Mouse (Mus musculus) cerebellum, adult (tissue): ENCODE data around the gene Cntfr.
"Not testable (repeated sequence)": the region's sequence is repeated elsewhere in the genome, so short reads cannot be mapped to it uniquely, and the experiment has no call there.

Experiments used
- ATAC-seq: cut with Nextera tagmentation; 2 replicates; pipeline ENCODE4 v1.9.2; 2017; ENCODE audit warnings: mild to moderate bottlenecking, moderate library complexity, mixed read lengths; ENCODE audit not compliant: insufficient number of reproducible peaks, low FRiP score, low TSS enrichment

Gene Cntfr

DNA sequence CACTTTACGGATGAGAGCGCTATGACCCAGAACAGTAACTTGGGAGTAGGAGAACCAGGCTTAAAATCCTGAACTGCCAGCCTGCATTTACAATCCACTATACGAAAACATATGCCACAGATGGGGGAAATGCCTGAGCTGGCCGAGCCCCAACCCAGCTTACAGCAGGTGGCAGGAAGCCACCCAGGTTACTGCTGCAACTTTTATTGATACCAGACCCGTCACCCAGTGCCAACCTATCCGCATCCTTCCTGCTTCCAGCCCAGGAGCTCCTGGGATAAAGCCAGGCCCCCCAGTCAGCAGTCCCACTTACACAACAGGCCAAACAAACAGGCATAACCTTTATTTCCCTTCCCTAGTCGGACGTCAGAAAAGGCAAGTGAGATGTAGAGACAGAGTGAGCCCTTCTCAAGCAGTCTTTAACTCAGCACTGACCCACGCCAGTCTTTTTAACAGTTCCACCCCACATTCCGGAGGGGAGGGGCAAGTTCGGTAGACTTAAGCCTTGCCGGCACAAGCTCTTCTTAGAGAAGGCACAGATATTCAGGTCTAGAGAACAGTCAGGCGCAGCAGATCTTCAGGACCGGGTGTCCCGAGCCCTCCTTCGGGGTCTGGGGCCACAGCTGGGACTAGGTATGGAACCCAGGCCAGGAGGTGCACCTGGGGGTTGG lies 15.0 kb upstream of the Cntfr start:
- ATAC-seq: no peak

- ATAC-seq: no peak
These were observed 13.3 kb upstream of the Cntfr start for GRCm38 (mm10) chr4:41710229-41710628.

DNA sequence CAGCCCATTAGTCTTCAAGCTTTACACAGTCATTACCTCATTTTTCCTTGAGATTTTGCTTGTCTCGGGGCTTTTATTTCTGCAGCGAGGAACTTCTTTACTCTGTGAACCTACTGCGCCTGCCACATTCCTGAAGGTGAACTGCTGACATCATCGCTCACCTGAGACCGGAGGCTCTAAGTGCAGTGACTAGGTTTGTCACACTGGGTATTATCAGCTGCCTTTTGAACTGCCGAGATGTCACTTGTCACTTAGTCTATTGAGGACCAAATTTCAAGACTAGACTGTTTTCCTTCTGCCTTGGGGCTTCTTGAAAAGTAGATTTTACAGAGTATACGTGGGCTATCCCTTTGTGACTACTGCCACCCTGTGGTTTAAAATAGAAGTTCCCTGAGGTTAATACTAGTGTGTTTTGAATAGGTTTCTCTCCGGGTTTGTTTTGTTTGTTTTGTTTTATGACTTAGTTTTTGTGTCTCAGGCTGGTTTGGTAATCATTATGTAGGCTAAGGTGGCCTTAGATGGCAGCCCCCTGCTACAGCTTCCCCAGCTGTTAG lies 11.4 kb upstream of the Cntfr start:
- ATAC-seq: no peak

DNA sequence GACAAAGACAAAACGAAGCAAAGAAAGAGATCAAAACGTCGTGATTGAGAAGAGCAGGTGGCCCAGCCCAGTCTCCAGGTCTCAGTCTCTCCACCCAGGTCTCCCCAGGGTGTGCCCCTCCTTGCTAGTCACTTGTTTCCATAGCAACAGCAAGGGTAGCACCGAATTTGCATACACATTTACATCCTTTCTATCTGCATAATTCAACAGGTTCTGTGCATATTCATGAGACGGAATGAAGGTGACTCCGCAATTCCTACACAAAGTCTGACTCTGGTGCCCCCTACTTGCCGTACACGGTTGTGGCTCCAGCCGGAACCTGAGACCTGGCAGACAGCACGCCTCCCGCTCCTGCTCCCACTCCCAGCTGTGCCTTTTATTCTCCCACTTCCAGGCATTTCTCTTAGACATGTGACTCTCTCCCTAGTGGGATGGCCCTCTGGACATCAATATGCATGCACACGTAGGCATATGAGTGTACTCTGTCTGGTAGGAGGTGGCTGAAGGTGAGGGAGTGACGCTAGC lies 10.2 kb upstream of the Cntfr start:
- ATAC-seq: peak; percentile 59; the same call in 1 of the 2 replicates

GRCm38 (mm10) chr4:41705922-41706754 lies 9.2 kb upstream of the Cntfr start:
- no peak for ATAC-seq

DNA sequence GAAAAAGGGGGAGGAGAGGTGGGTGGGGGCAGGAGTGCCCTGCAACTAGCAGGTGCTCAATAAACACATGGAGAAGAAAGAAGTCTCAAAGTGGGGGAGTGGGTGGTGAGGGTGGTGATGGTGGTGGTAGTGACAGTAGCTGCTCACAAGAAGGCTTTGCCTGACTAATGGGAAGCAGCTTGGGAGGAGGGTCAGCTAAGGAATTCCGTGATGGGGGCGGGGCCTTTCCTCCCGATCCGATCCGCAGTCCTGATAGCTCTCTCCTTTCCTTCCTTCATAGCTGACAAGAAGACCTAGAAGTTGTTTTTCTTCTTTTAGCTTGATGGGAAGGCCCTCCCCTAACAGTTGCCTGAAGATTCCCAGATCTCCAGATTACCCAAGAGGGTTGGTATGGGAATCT lies 7.8 kb upstream of the Cntfr start:
- ATAC-seq: no peak

DNA sequence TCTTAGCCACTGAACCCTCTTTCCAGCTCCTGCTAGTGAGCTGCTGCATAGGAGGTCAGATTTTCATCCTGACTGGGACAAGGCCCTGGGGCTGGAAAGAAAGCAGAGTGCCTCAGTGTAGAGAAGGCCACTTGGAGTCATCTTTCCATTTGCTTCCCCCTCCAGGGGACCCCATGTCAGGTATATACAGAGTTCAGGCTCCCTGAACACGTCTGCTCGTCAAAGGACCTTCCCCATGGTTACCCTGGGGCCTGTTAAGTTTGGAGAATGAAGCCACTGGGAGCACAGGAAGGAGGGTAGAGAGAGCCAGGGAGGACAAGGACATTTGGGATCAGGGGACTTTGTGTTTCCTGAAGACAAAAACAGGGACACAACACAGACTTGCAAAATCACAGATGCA lies 5.3 kb upstream of the Cntfr start:
- not testable (repeated sequence) for ATAC-seq

DNA sequence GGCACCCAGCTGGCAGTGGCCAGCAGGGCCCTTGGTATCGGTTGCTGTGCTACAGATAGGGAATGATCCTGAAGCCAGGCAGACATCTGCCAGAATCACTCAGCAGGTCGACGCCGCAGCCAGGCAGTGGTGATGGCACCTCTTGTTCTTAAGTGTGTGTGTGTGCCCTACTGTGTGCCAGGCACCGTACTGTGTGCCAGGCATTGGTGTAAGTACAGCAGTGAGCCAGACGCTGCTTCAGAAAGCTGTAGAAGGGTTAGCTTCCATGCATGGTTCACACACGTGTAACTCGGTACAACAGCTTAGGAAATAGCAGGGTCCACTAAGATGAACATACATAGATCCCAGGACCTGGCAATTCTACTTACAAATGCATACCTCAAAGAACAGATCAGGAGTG lies 3.3 kb upstream of the Cntfr start:
- ATAC-seq: not testable (repeated sequence)

DNA sequence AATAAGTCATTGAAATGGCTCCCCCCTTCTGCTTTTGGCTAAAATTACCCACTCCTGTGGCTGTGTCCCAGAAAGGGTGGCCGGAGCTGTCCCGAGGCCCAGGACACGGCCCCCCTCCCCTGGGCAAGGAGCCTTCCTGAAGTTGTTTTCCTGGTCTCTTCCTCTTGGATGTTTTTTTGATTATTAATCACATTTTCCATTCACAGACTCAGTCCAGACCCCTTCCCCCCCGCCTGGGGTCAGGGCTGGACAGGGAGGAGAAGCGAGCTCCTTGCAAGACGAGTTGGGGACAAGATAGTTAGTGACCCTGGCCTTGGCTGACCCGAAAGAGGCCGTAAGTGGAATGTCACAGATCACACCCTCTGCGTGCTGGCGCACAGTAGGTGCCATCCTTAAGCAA lies 2.9 kb upstream of the Cntfr start, which contains the start of gene Il11ra1:
Il11ra1 (plus strand) TSS at position 207 of the 400 bp plus-strand sequence.
- not testable (repeated sequence) for ATAC-seq

DNA sequence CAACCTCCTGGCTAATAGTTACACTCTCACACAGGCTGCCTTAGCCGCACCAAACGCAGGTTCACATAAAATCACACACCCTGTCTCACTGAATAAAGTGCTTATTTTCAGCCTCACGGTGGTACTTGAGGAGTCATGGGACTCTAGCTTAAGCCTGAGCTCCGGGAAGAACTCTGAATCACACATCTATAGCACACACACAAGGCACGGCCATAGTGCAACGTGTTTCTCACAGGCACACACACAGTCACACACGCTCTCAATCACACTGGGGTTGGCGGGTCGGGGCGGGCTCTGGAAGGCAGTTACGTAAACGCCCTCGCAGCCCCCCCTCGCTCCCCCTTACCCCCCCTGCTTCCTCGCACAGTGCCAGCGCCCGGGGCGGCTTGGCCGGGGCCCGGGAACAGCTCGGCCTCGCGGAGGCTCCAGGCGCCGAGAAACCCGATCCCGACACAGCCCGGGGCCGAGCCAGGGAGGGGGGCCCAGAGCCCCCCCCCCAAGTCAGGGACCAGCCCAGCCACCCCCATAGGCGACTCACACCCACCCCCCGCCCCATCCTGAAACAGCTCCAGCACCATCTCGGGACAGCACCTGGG lies 1.6 kb upstream of the Cntfr start:
- ATAC-seq: not testable (repeated sequence)

DNA sequence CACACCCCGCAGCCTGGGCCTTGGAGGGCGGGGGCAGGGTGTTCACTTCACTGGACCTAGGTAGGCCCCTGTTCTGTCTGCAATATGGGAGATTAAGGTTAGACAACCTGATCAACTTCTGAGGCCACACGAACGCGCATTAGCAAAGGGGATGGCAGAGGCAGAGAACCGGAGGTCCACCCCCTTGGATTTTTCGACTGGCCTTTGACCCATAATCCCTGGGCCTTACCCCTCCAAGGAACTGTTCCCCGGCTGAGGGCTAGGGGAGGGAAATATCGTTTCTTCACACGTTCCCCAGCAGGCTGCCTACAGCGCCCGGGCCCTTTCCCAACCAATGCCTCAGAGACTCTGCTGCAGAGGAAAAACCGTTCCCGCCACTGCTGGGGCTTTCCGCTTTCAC lies 437 bp downstream of the Cntfr start:
- not testable (repeated sequence) for ATAC-seq

GRCm38 (mm10) chr4:41695800-41696199 lies 1.1 kb downstream of the Cntfr start:
- ATAC-seq: not testable (repeated sequence)

DNA sequence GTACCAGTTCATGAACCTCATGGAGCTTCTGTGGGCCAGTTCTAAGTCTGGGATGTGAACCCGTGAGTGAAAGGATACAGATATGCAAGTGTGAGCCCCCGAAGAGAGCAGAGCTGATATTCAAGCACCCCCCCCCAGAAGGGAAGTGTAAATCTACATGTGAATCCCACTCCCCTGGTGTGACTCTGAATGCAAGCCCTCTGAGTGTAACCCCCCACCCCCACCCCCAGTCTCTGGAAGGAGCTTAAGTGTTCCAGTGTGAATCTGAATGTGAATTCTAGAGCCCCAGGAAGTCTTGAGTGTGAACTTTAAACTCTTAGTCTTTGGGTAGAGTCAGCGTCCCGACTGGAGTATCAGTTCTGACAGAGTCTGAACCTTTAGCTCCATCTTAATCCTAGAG lies 3.4 kb downstream of the Cntfr start:
- not testable (repeated sequence) for ATAC-seq

GRCm38 (mm10) chr4:41690014-41690413 lies 6.9 kb downstream of the Cntfr start:
- ATAC-seq: not testable (repeated sequence)

DNA sequence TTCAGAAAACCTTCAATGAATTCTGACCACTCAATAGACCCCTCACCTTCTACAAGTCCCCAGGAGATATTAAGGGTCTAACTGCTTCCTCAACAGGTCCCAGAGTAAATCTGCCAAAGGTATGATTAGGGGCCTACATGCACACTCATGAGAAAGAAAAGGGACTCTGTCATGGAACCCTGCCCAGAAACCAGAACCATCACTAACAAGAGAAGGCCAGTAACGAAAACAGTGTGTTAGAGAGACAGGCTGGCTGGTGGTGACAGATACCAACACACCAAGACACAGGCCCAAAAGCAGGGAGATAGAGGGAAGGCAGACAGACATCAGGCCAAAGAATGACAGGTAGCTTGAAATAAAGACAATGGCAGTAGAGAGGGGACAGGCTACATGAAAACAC lies 8.3 kb downstream of the Cntfr start:
- not testable (repeated sequence) for ATAC-seq

DNA sequence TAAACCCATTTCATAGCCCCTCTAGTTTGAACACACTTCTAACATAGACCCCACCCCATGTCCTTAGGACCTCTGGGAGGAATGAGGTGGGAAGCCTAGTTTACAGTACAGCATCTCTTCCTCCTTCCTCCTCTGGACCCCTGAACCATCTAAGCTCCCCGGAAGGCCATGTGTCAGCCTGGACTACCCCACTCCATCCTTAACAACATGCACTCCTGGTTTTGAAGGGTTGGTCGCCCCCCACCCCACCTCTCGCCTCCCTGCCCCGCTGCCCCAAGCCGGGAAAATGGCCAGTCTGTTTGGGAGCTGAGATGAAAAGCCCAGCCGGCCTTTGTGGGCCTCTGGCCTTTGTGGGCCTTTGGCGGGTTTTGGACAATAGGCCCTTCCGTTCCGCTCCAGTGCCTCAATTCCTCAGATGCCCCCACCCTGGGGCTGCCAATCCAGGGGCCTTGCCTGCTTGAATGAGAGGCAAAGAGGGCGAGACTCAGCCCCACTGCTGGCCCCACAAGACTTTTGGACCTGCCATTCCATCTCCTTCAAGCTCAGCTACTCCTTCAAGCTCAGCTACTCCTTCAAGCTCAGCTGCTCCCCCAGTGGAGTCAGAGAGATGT lies 10.9 kb downstream of the Cntfr start:
- not testable (repeated sequence) for ATAC-seq

DNA sequence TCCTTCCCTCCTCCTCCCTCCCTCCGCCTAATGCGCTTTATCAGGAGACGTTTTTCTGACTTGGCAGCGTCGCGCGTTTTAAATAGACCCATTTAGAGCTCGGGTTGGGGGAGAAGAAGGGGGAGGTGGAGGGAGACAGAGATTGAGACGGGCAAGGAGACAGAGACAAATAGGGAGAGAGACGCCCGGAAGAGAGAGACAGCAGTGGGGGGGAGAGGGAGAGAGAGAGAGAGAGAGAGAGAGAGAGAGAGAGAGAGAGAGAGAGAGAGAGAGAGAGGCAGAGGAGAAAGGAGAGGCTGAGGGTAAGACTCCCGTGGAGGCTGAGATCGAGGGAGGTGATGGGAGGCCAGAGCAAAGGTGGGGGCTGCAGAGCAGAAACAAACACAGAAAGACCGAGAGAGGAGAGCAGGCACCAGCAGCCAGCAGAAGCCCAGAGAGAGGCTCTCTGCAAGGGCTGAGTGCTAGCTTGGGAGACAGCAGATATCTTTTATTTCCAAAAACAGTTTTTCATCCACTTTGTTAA lies 11.9 kb downstream of the Cntfr start:
- ATAC-seq: not testable (repeated sequence)

DNA sequence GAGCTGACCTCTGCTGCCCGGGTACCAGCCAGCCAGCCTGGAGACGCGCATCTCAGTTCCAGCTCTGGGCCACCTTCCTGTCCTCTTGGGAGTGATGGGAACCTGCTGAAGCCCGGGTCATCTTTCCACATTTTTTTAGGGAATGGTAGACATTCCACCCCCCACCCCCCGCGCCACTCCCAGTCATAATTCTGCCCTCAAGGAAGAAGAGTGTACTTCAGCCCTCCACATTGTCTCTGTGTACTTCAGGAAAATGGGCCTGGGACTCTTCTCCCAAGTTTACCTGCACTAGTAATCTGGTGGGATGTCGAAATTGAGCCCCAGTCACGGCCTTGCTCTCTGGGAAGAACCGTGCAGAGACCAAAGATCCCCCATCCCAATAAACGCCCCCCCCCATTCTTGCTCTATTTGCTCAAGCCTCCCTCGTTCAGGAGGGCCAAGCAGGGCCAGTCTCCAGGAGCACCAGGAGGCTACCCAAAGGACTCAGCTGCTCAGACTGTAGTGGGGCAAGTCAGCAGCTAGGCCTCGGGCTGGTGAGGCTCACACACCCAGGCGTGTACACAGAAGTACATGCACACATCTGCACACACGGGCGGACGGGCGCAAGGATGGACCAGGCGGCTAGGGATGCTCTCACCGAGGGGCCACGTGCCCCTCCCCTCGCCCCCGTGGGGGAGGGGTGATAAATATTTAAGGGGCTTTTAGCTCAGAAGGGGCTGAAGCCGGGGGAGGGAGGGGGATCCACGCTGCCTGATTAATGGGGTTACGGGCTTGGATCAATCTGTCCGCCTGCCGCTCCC lies 12.6 kb downstream of the Cntfr start:
- not testable (repeated sequence) for ATAC-seq

- not testable (repeated sequence) for ATAC-seq
These were observed 13.6 kb downstream of the Cntfr start for GRCm38 (mm10) chr4:41683303-41683702.
